Mouse (Mus musculus): ENCODE results near the gene Mapk14.
"Not testable (repeated sequence)": the region's sequence is repeated elsewhere in the genome, so short reads cannot be mapped to it uniquely, and the experiment has no call there.

Gene Mapk14

GRCm38 (mm10) chr17:28698245-28698644 is 7.1 kb downstream of the Mapk14 start:
- DNase-seq = peak in 1 of 2 experiments; percentile 28

- no peak for DNase-seq
Measured at GRCm38 (mm10) chr17:28698672-28699071, 7.5 kb downstream of the Mapk14 start.

GRCm38 (mm10) chr17:28699789-28700188 is 8.7 kb downstream of the Mapk14 start:
- DNase-seq = no peak

GRCm38 (mm10) chr17:28701171-28701570 is 10.0 kb downstream of the Mapk14 start:
- no peak for DNase-seq

GRCm38 (mm10) chr17:28701737-28702136 is 10.6 kb downstream of the Mapk14 start:
- no peak for DNase-seq

- no peak for DNase-seq
Measured at GRCm38 (mm10) chr17:28702646-28703045, 11.5 kb downstream of the Mapk14 start.

- DNase-seq = no peak
Measured at GRCm38 (mm10) chr17:28706697-28707096, 15.6 kb downstream of the Mapk14 start.

- DNase-seq = no peak
Measured at GRCm38 (mm10) chr17:28707136-28707627, 16.1 kb downstream of the Mapk14 start.

GRCm38 (mm10) chr17:28707816-28708215 is 16.7 kb downstream of the Mapk14 start:
- DNase-seq = no peak

GRCm38 (mm10) chr17:28708989-28709388 is 17.9 kb downstream of the Mapk14 start:
- DNase-seq = no peak

GRCm38 (mm10) chr17:28709552-28710290 is 18.6 kb downstream of the Mapk14 start:
- DNase-seq = no peak

GRCm38 (mm10) chr17:28710291-28710688 is 19.2 kb downstream of the Mapk14 start:
- no peak for DNase-seq

- DNase-seq = no peak
Measured at GRCm38 (mm10) chr17:28711237-28711636, 20.1 kb downstream of the Mapk14 start.

- DNase-seq = no peak
Measured at GRCm38 (mm10) chr17:28712305-28712704, 21.2 kb downstream of the Mapk14 start.

- no peak for DNase-seq
Measured at GRCm38 (mm10) chr17:28714006-28714405, 22.9 kb downstream of the Mapk14 start.

- no peak for DNase-seq
Measured at GRCm38 (mm10) chr17:28715832-28716548, 24.9 kb downstream of the Mapk14 start.

- no peak for DNase-seq
Measured at GRCm38 (mm10) chr17:28717535-28717934, 26.4 kb downstream of the Mapk14 start.

- no peak for DNase-seq
Measured at GRCm38 (mm10) chr17:28725783-28726182, 34.7 kb downstream of the Mapk14 start, which contains the start of gene AC170998.1. AC170998.1 (plus strand) TSS chr17:28726083.

- not testable (repeated sequence) for DNase-seq
Measured at GRCm38 (mm10) chr17:28727511-28727910, 36.4 kb downstream of the Mapk14 start.

- DNase-seq = no peak
Measured at GRCm38 (mm10) chr17:28735317-28736105, 44.4 kb downstream of the Mapk14 start.

- DNase-seq = no peak
Measured at GRCm38 (mm10) chr17:28736486-28736885, 45.4 kb downstream of the Mapk14 start.

- DNase-seq = no peak
Measured at GRCm38 (mm10) chr17:28737973-28738372, 46.8 kb downstream of the Mapk14 start.

GRCm38 (mm10) chr17:28739244-28739643 is 48.1 kb downstream of the Mapk14 start:
- DNase-seq = no peak

Measured in cerebellum, postnatal 14 days (tissue).